Mouse (Mus musculus) midbrain, postnatal 0 days (tissue): Measurements from ENCODE around the gene Hemk1. TPM values are rescaled to one million over a fixed set of nuclear protein-coding genes. Genes with fewer than 3 reads are reported as not detected.

ENCODE experiments used
- ATAC-seq: fragments of 200-750 bp; cut with Nextera tagmentation; 2 replicates; pipeline ENCODE4 v1.8.0; 2017; ENCODE audit warnings: moderate number of reproducible peaks, mild to moderate bottlenecking, moderate TSS enrichment, moderate library complexity; ENCODE audit not compliant: low FRiP score
- DNase-seq: peaks from one replicate; pipeline ENCODE4 v3.0.0-alpha.2; 2015; ENCODE audit warnings: low spot score
- H3K27ac ChIP-seq: fragments of 300-500 bp; sonication (generic); 2 replicates; pipeline ENCODE4 v1.5.1; 2014; ENCODE audit warnings: low read depth, mild to moderate bottlenecking, low read length, mixed read lengths
- H3K27me3 ChIP-seq: fragments of 300-500 bp; sonication (generic); 2 replicates; pipeline ENCODE4 v1.6.1; 2014; ENCODE audit warnings: low read length, control low read depth, mixed read lengths; ENCODE audit not compliant: insufficient read depth
- H3K36me3 ChIP-seq: fragments of 300-500 bp; sonication (generic); 2 replicates; pipeline ENCODE4 v1.6.1; 2014; ENCODE audit warnings: low read length, control low read depth, mixed read lengths; ENCODE audit not compliant: insufficient read depth
- H3K4me1 ChIP-seq: fragments of 300-500 bp; sonication (generic); 2 replicates; pipeline ENCODE4 v1.6.1; 2014; ENCODE audit warnings: mild to moderate bottlenecking, control low read depth, antibody characterized with exemption, low read length, mixed read lengths; ENCODE audit not compliant: insufficient read depth
- H3K4me2 ChIP-seq: fragments of 300-500 bp; sonication (generic); 2 replicates; pipeline ENCODE4 v1.6.1; 2014; ENCODE audit warnings: low read depth, mild to moderate bottlenecking, low read length, mixed read lengths; ENCODE audit not compliant: poor library complexity, severe bottlenecking
- H3K4me3 ChIP-seq: fragments of 300-500 bp; sonication (generic); 2 replicates; pipeline ENCODE4 v1.5.1; 2014; ENCODE audit warnings: low read depth, mild to moderate bottlenecking, low read length, moderate library complexity
- H3K9ac ChIP-seq: fragments of 300-500 bp; sonication (generic); replicated peaks from 2 replicates; pipeline ENCODE4 v1.6.1; 2014; ENCODE audit warnings: mild to moderate bottlenecking, low read length, moderate library complexity, mixed read lengths; ENCODE audit not compliant: poor library complexity, severe bottlenecking
- H3K9me3 ChIP-seq: fragments of 300-500 bp; sonication (generic); 2 replicates; pipeline ENCODE4 v1.6.1; 2016; ENCODE audit warnings: low read length, control low read depth
- CTCF ChIP-seq: IDR thresholded peaks from 2 replicates; pipeline ENCODE4 v1.5.1; 2016; ENCODE audit warnings: antibody characterized with exemption, mild to moderate bottlenecking
- WGBS: fragments of 180-500 bp; shearing (Covaris S2); extraction: QIAGEN DNeasy Blood & Tissue Kit; methylation state at CpG from one replicate; pipeline ENCODE4 v1.1.7; 2014; 5-methylcytosine and 5-hydroxymethylcytosine counted together
- polyA plus RNA-seq: library from polyadenylated mRNA; unstranded; fragments of >200 nt; fragmentation: Nextera tagmentation; extraction: Ambion mirVana; gene quantifications from 2 replicates; pipeline ENCODE4 v1.2.1, GENCODE M21; 2015
- total RNA-seq: library from RNA; depleted of rRNA; stranded (reverse); fragments of >200 nt; gene quantifications from 2 replicates; pipeline ENCODE4 v1.2.3, GENCODE M21; 2014

The Hemk1 gene
- total and polyA plus RNA-seq, 2 experiments from 2014 or later = 15.8 to 15.9 TPM

DNA sequence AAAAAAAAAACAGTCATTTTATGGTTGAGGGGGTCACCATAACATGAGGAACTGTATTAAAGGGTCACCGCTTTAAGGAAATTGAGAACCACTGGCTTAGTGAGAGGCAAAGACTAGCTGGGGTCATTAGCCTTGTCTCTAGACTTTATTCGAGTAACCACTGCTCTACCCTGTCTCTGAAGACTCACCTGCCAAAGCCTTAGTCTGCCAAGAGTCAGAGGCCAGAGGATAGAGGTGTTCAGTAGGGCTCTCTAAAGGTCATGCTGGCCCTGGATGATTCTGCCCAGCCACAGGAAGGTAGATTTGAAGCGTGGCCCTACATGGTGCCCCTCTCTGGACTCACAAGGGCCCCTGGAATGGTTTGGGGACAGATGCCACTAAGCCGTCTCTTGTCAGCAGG, 33.1 kb downstream of the Hemk1 start:
- no peak overlapping the region for H3K27ac ChIP-seq
- no peak overlapping the region for H3K4me3 ChIP-seq
- ATAC-seq (no peak), DNase-seq (no peak)
- no peak overlapping the region for H3K4me2 ChIP-seq
- no peak overlapping the region for H3K9ac ChIP-seq
- no peak for TF ChIP-seq CTCF
- 82% methylated on average over 4 of the region's 4 CpGs for WGBS
- no peaks in the 10 kb centered on the region for H3K9me3 ChIP-seq
- H3K4me1 ChIP-seq = no peaks in the 10 kb centered on the region
- peaks cover 16% of the 10 kb centered on the region for H3K36me3 ChIP-seq
- H3K27me3 ChIP-seq = no peaks in the 10 kb centered on the region

GRCm38 (mm10) chr9:107304383-107304782, 33.8 kb downstream of the Hemk1 start:
- no peak overlapping the region for H3K9ac ChIP-seq
- WGBS = 95% methylated on average over 3 of the region's 3 CpGs
- ATAC-seq (no peak), DNase-seq (no peak)
- H3K4me2 ChIP-seq = no peak overlapping the region
- H3K36me3 ChIP-seq = peaks cover 16% of the 10 kb centered on the region
- no peak overlapping the region for H3K27ac ChIP-seq
- H3K4me3 ChIP-seq = no peak overlapping the region
- no peaks in the 10 kb centered on the region for H3K27me3 ChIP-seq
- no peaks in the 10 kb centered on the region for H3K9me3 ChIP-seq
- H3K4me1 ChIP-seq = no peaks in the 10 kb centered on the region
- TF ChIP-seq CTCF = no peak

- no peaks in the 10 kb centered on the region for H3K9me3 ChIP-seq
- no peaks in the 10 kb centered on the region for H3K27me3 ChIP-seq
- 87% methylated on average over 5 of the region's 5 CpGs for WGBS
- no peak overlapping the region for H3K4me2 ChIP-seq
- TF ChIP-seq CTCF = no peak
- ATAC-seq (no peak), DNase-seq (no peak)
- no peak overlapping the region for H3K27ac ChIP-seq
- peaks cover 16% of the 10 kb centered on the region for H3K36me3 ChIP-seq
- no peak overlapping the region for H3K9ac ChIP-seq
- H3K4me3 ChIP-seq = no peak overlapping the region
- no peaks in the 10 kb centered on the region for H3K4me1 ChIP-seq
Measured at GRCm38 (mm10) chr9:107303900-107304299, 34.2 kb downstream of the Hemk1 start.

DNA sequence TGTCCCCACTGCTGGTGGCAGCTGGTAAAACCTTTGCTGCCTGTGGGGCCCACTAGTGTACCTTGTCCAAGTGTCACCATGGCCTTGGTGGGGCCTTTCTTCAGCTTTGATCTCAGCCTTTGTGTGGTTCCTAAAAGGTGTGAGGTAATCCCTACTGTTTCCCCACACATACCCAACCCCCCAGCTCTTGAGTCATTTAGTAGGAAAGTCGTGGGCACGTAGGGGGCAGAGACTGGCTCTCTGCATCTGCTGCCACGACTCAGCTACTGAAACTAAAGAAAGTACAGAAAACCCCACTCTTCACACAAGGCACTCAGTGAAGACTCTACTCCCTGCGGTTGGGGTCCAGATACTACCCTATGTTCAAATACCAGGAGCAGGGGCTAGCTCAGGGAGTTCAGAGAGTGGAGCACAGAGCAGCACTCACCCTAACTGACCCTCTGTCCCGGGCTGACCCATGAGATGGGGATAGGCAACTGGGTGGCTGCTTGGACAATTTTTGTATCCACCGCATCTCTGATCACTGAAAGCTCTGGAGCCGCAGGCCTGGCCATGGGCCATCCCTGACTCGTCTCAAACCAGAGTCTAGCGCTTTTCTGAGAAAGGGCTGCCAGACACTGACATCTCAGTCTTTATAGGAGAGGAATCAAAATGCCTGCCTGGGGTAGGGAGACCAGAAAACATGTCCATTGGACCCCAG, 34.9 kb downstream of the Hemk1 start:
- Histone ChIP-seq H3K27me3 (no peaks in the 10 kb centered on the region), H3K9ac (no peak overlapping the region), H3K4me2 (no peak overlapping the region), H3K9me3 (no peaks in the 10 kb centered on the region), H3K4me1 (no peaks in the 10 kb centered on the region), H3K27ac (no peak overlapping the region), H3K4me3 (no peak overlapping the region), H3K36me3 (peaks cover 16% of the 10 kb centered on the region)
- DNase-seq = no peak
- ATAC-seq = no peak
- no peak for TF ChIP-seq CTCF
- WGBS = 84% methylated on average over 9 of the region's 9 CpGs

DNA sequence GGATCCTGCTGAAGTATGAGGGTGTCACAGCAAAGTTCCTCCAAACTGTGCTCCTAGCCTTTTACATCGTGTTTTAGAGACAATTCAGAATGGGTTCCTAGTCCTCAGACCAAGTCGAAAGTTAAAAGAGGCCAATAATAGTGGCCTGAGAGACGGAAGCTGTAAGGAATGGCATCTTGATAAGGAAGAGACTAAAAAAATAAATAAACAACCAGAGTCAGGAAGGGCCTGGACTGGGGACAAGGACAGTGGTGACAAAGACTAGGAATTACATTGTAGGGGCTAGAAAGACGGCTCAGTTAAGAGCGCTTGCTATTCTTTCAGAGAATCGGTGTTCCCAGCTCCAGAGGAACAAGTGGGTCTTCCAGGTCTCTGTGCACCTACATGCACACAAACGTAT, 35.6 kb downstream of the Hemk1 start:
- no peaks in the 10 kb centered on the region for H3K27me3 ChIP-seq
- H3K27ac ChIP-seq = no peak overlapping the region
- no peak for DNase-seq
- peaks cover 16% of the 10 kb centered on the region for H3K36me3 ChIP-seq
- no peak for TF ChIP-seq CTCF
- H3K9me3 ChIP-seq = no peaks in the 10 kb centered on the region
- H3K4me1 ChIP-seq = 0 out of 2 replicates have a peak, but pooled peaks cover 4% of the 10 kb centered on the region
- 84% methylated on average over 7 of the region's 7 CpGs for WGBS
- ATAC-seq = no peak
- H3K4me3 ChIP-seq = no peak overlapping the region
- no peak overlapping the region for H3K4me2 ChIP-seq
- H3K9ac ChIP-seq = no peak overlapping the region

DNA sequence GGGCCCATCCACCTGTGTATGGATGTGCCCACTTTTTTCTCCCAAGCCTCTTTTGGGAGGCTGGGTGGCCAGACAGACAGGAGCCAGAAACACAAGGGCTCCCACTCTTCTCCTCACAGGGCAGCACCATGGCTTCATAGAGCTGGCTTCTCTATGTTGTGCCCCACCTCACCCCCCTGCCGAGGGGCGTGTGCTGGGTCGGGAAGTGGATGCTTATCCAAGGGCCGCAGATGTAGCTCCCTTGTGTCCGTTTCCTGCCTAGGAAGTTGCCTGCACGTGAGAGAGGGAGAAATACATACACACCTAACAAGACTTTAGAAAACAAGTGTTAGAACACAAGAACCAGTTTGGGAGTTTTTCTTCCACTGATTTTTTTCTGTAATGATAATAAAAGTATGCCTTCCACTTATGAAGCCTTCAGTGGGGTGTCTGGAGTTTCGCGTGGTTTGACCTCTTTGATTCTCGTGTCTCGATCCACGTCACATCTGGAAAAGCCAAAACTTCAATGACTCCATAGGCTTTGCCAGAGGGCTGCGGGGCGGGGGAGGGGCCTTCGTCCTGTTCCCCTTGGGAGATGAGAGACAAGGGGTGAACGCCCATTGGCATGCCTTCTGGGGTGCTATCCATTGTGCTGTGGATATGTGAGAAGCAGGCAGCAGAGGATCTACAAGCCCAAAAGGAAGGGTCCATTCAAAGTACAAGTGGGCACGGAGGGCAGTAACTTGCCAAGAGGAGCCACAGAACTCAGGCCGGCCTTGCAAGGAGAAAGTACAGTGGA, 36.4 kb downstream of the Hemk1 start:
- H3K27ac ChIP-seq = no peak overlapping the region
- H3K9me3 ChIP-seq = no peaks in the 10 kb centered on the region
- H3K4me1 ChIP-seq = peaks cover 4% of the 10 kb centered on the region; the same call in 1 of the 2 replicates
- H3K27me3 ChIP-seq = no peaks in the 10 kb centered on the region
- 87% methylated on average over 17 of the region's 17 CpGs for WGBS
- no peak for ATAC-seq
- H3K36me3 ChIP-seq = peaks cover 16% of the 10 kb centered on the region
- H3K9ac ChIP-seq = no peak overlapping the region
- no peak for DNase-seq
- no peak overlapping the region for H3K4me2 ChIP-seq
- TF ChIP-seq CTCF = no peak
- no peak overlapping the region for H3K4me3 ChIP-seq
